Mouse (Mus musculus): Measurements from ENCODE around the gene Rptor. TPM values are rescaled to one million over a fixed set of nuclear protein-coding genes. Genes with fewer than 3 reads are reported as not detected.

Gene Rptor
- polyA plus RNA-seq, 1 experiment from 2014 or later: 14.6 TPM

GRCm38 (mm10) chr11:119877124-119877523, 274.4 kb downstream of the Rptor start:
- ATAC-seq (ENCODE audit: insufficient read depth) (no peak), DNase-seq (no peak)
- H3K9me3 ChIP-seq (ENCODE audit: low read depth, low read length): no peaks in the 10 kb centered on the region
- no peak overlapping the region for H3K27ac ChIP-seq (ENCODE audit: low read depth)
- H3K27me3 ChIP-seq (ENCODE audit: insufficient read depth, low read length): no peaks in the 10 kb centered on the region
- 91% methylated on average over 7 of the region's 7 CpGs for WGBS
- TF ChIP-seq CTCF (IDR thresholded peaks at IDR 0.05; ENCODE audit: low read depth): no peak
- no peak overlapping the region for H3K4me2 ChIP-seq
- H3K9ac ChIP-seq: no peak overlapping the region
- H3K36me3 ChIP-seq (ENCODE audit: insufficient read depth): peaks cover 74% of the 10 kb centered on the region; the same call in 1 of the 2 replicates
- H3K4me3 ChIP-seq (ENCODE audit: low read depth, low read length): no peak overlapping the region
- no peaks in the 10 kb centered on the region for H3K4me1 ChIP-seq (ENCODE audit: insufficient read depth)

- Histone ChIP-seq H3K4me2 (no peak overlapping the region), H3K9me3 (ENCODE audit: low read depth, low read length) (no peaks in the 10 kb centered on the region), H3K27ac (ENCODE audit: low read depth) (no peak overlapping the region), H3K36me3 (ENCODE audit: insufficient read depth) (peaks cover 56% of the 10 kb centered on the region; the same call in 1 of the 2 replicates), H3K4me3 (ENCODE audit: low read depth, low read length) (no peak overlapping the region), H3K4me1 (ENCODE audit: insufficient read depth) (no peaks in the 10 kb centered on the region), H3K9ac (no peak overlapping the region), H3K27me3 (ENCODE audit: insufficient read depth, low read length) (no peaks in the 10 kb centered on the region)
- 94% methylated on average over 5 of the region's 5 CpGs for WGBS
- no peak for TF ChIP-seq CTCF (IDR thresholded peaks at IDR 0.05; ENCODE audit: low read depth)
- DNase-seq (no peak), ATAC-seq (ENCODE audit: insufficient read depth) (no peak)
Observed at GRCm38 (mm10) chr11:119879573-119879972, 276.9 kb downstream of the Rptor start.

- Histone ChIP-seq H3K9ac (no peak overlapping the region), H3K4me2 (no peak overlapping the region), H3K27me3 (ENCODE audit: insufficient read depth, low read length) (no peaks in the 10 kb centered on the region), H3K9me3 (ENCODE audit: low read depth, low read length) (no peaks in the 10 kb centered on the region), H3K4me1 (ENCODE audit: insufficient read depth) (no peaks in the 10 kb centered on the region), H3K36me3 (ENCODE audit: insufficient read depth) (peaks cover 54% of the 10 kb centered on the region), H3K4me3 (ENCODE audit: low read depth, low read length) (no peak overlapping the region), H3K27ac (ENCODE audit: low read depth) (no peak overlapping the region)
- no peak for TF ChIP-seq CTCF (IDR thresholded peaks at IDR 0.05; ENCODE audit: low read depth)
- DNase-seq (no peak), ATAC-seq (ENCODE audit: insufficient read depth) (no peak)
- 52% methylated on average over 2 of the region's 2 CpGs for WGBS
Observed at GRCm38 (mm10) chr11:119883646-119884045, 280.9 kb downstream of the Rptor start.

- no peak overlapping the region for H3K4me2 ChIP-seq
- ATAC-seq (ENCODE audit: insufficient read depth) (no peak), DNase-seq (no peak)
- no peaks in the 10 kb centered on the region for H3K27me3 ChIP-seq (ENCODE audit: insufficient read depth, low read length)
- no peaks in the 10 kb centered on the region for H3K9me3 ChIP-seq (ENCODE audit: low read depth, low read length)
- WGBS: 86% methylated on average over 3 of the region's 3 CpGs
- peaks cover 73% of the 10 kb centered on the region for H3K36me3 ChIP-seq (ENCODE audit: insufficient read depth)
- no peak overlapping the region for H3K4me3 ChIP-seq (ENCODE audit: low read depth, low read length)
- no peaks in the 10 kb centered on the region for H3K4me1 ChIP-seq (ENCODE audit: insufficient read depth)
- no peak overlapping the region for H3K9ac ChIP-seq
- TF ChIP-seq CTCF (IDR thresholded peaks at IDR 0.05; ENCODE audit: low read depth): no peak
- no peak overlapping the region for H3K27ac ChIP-seq (ENCODE audit: low read depth)
Observed at GRCm38 (mm10) chr11:119889966-119890365, 287.3 kb downstream of the Rptor start.

- no peaks in the 10 kb centered on the region for H3K27me3 ChIP-seq (ENCODE audit: insufficient read depth, low read length)
- TF ChIP-seq CTCF (IDR thresholded peaks at IDR 0.05; ENCODE audit: low read depth): no peak
- no peak for DNase-seq
- H3K36me3 ChIP-seq (ENCODE audit: insufficient read depth): peaks cover 66% of the 10 kb centered on the region
- no peak overlapping the region for H3K4me3 ChIP-seq (ENCODE audit: low read depth, low read length)
- no peak overlapping the region for H3K4me2 ChIP-seq
- no peaks in the 10 kb centered on the region for H3K9me3 ChIP-seq (ENCODE audit: low read depth, low read length)
- 86% methylated on average over 7 of the region's 7 CpGs for WGBS
- H3K9ac ChIP-seq: no peak overlapping the region
- no peak overlapping the region for H3K27ac ChIP-seq (ENCODE audit: low read depth)
- no peaks in the 10 kb centered on the region for H3K4me1 ChIP-seq (ENCODE audit: insufficient read depth)
- ATAC-seq (ENCODE audit: insufficient read depth): no peak
Observed at GRCm38 (mm10) chr11:119891601-119892215, 289.0 kb downstream of the Rptor start.

- Histone ChIP-seq H3K4me3 (ENCODE audit: low read depth, low read length) (no peak overlapping the region), H3K9ac (no peak overlapping the region), H3K4me1 (ENCODE audit: insufficient read depth) (no peaks in the 10 kb centered on the region), H3K27me3 (ENCODE audit: insufficient read depth, low read length) (no peaks in the 10 kb centered on the region), H3K27ac (ENCODE audit: low read depth) (no peak overlapping the region), H3K36me3 (ENCODE audit: insufficient read depth) (peaks cover 70% of the 10 kb centered on the region), H3K9me3 (ENCODE audit: low read depth, low read length) (no peaks in the 10 kb centered on the region), H3K4me2 (no peak overlapping the region)
- no peak for DNase-seq
- WGBS: 76% methylated on average over 10 of the region's 10 CpGs
- ATAC-seq (ENCODE audit: insufficient read depth): no peak
- no peak for TF ChIP-seq CTCF (IDR thresholded peaks at IDR 0.05; ENCODE audit: low read depth)
Observed at GRCm38 (mm10) chr11:119893667-119894236, 291.0 kb downstream of the Rptor start.

GRCm38 (mm10) chr11:119894634-119895033, 291.9 kb downstream of the Rptor start:
- no peak for DNase-seq
- Histone ChIP-seq H3K4me2 (no peak overlapping the region), H3K27me3 (ENCODE audit: insufficient read depth, low read length) (no peaks in the 10 kb centered on the region), H3K9me3 (ENCODE audit: low read depth, low read length) (no peaks in the 10 kb centered on the region), H3K9ac (no peak overlapping the region), H3K4me3 (ENCODE audit: low read depth, low read length) (no peak overlapping the region), H3K36me3 (ENCODE audit: insufficient read depth) (peaks cover 62% of the 10 kb centered on the region), H3K4me1 (ENCODE audit: insufficient read depth) (no peaks in the 10 kb centered on the region), H3K27ac (ENCODE audit: low read depth) (no peak overlapping the region)
- ATAC-seq (ENCODE audit: insufficient read depth): no peak
- TF ChIP-seq CTCF (IDR thresholded peaks at IDR 0.05; ENCODE audit: low read depth): no peak
- WGBS: 42% methylated on average over 6 of the region's 6 CpGs
